In genomic region chr10:4346489-4347135, GRCm38 (mm10) we compare ENCODE assay signal across 8 mouse cellular contexts. TPM values are rescaled to one million over a fixed set of nuclear protein-coding genes. Genes with fewer than 3 reads are reported as not detected.
DNase-seq lines count a peak whose midpoint lies in the region; ATAC-seq lines count a peak whose summit lies in the region.

No protein-coding gene starts in this region.

- no peak overlapping the region for H3K9ac ChIP-seq in hindbrain, embryonic 15.5 days

- peaks cover 8% of the 10 kb centered on the region; the same call in 1 of the 2 replicates for H3K4me1 ChIP-seq in hindbrain, embryonic 15.5 days (replicated peaks)

- 5% methylated on average over 28 of the region's 28 CpGs for WGBS in hindbrain, embryonic 15.5 days

- H3K27me3 ChIP-seq in hindbrain, embryonic 15.5 days, result no peaks in the 10 kb centered on the region

- peak overlapping the region; percentile 26 for H3K4me3 ChIP-seq in hindbrain, embryonic 15.5 days

- H3K4me2 ChIP-seq in hindbrain, embryonic 15.5 days, result peak overlapping the region; percentile 55

- H3K36me3 ChIP-seq in hindbrain, embryonic 15.5 days, result no peaks in the 10 kb centered on the region

- no peaks in the 10 kb centered on the region for H3K9me3 ChIP-seq in hindbrain, embryonic 15.5 days

- H3K27ac ChIP-seq in hindbrain, embryonic 15.5 days (replicated peaks), result no peak overlapping the region

- peak; percentile 77 for DNase-seq in T-cell, adult 2 months (ENCODE audit: low spot score)
- peak; percentile 91 to 94 for DNase-seq in cerebellum, postnatal 25 days
- peak; percentile 83 to 88 for DNase-seq in frontal cortex, postnatal 36 days (ENCODE audit: low spot score in 2 of 2)
- peak; percentile 82 to 83 for DNase-seq in layer of hippocampus, postnatal 36 days
- peak; percentile 93 for DNase-seq in lung, postnatal 25 days (ENCODE audit: low spot score)
- DNase-seq in retina, postnatal 1 day, result peak; percentile 92
- DNase-seq in thymus, postnatal 4 days, result peak; percentile 93

- ATAC-seq in hindbrain, embryonic 15.5 days (ENCODE audit: low FRiP score, low read depth), result peak; percentile 90

RNA-seq across cellular contexts. Expression of gene Zbtb2, which starts 41.3 kb away (rescaled TPM):
- polyA plus RNA-seq in hindbrain, embryonic 15.5 days (2015; fragmentation: Nextera tagmentation; extraction: Ambion mirVana), result 14.9 and 15.0 TPM in 2 replicates
- total RNA-seq in layer of hippocampus, postnatal 36 days (2021), result 10 to 100 TPM; 12.4 to 13.4 TPM
